Mouse (Mus musculus): ENCODE results near the gene B4galt4.
"Not testable (repeated sequence)": the region's sequence is repeated elsewhere in the genome, so short reads cannot be mapped to it uniquely, and the experiment has no call there.

The B4galt4 gene

GRCm38 (mm10) chr16:38742113-38742658, at the start of gene B4galt4:
Gene B4galt4 (plus strand): TSS chr16:38742264.
- peak; percentile 79 for DNase-seq (ENCODE audit: low read depth, low spot score)

GRCm38 (mm10) chr16:38694906-38695540, 47.0 kb upstream of the B4galt4 start:
- DNase-seq (ENCODE audit: low read depth, low spot score), result no peak

- DNase-seq (ENCODE audit: low read depth, low spot score), result no peak
Observed at GRCm38 (mm10) chr16:38695557-38695956, 46.5 kb upstream of the B4galt4 start.

- no peak for DNase-seq (ENCODE audit: low read depth, low spot score)
Observed at GRCm38 (mm10) chr16:38697611-38698010, 44.5 kb upstream of the B4galt4 start.

- no peak for DNase-seq (ENCODE audit: low read depth, low spot score)
Observed at GRCm38 (mm10) chr16:38700392-38701162, 41.5 kb upstream of the B4galt4 start.

GRCm38 (mm10) chr16:38701492-38702185, 40.4 kb upstream of the B4galt4 start:
- DNase-seq (ENCODE audit: low read depth, low spot score), result peak; percentile 61

GRCm38 (mm10) chr16:38702316-38702715, 39.7 kb upstream of the B4galt4 start:
- no peak for DNase-seq (ENCODE audit: low read depth, low spot score)

- no peak for DNase-seq (ENCODE audit: low read depth, low spot score)
Observed at GRCm38 (mm10) chr16:38703501-38703900, 38.6 kb upstream of the B4galt4 start.

GRCm38 (mm10) chr16:38705531-38706281, 36.4 kb upstream of the B4galt4 start:
- DNase-seq (ENCODE audit: low read depth, low spot score), result no peak

GRCm38 (mm10) chr16:38706782-38707181, 35.3 kb upstream of the B4galt4 start:
- DNase-seq (ENCODE audit: low read depth, low spot score), result no peak

GRCm38 (mm10) chr16:38708962-38709520, 33.0 kb upstream of the B4galt4 start:
- no peak for DNase-seq (ENCODE audit: low read depth, low spot score)

- no peak for DNase-seq (ENCODE audit: low read depth, low spot score)
Observed at GRCm38 (mm10) chr16:38711245-38711644, 30.8 kb upstream of the B4galt4 start.

GRCm38 (mm10) chr16:38712105-38712504, 30.0 kb upstream of the B4galt4 start:
- no peak for DNase-seq (ENCODE audit: low read depth, low spot score)

- DNase-seq (ENCODE audit: low read depth, low spot score), result peak; percentile 78
Observed at GRCm38 (mm10) chr16:38712581-38713403, 29.3 kb upstream of the B4galt4 start, which contains the start of gene Arhgap31. Gene Arhgap31 (minus strand): TSS chr16:38713274.

- DNase-seq (ENCODE audit: low read depth, low spot score), result peak; percentile 70
Observed at GRCm38 (mm10) chr16:38713404-38714258, 28.4 kb upstream of the B4galt4 start.

- not testable (repeated sequence) for DNase-seq (ENCODE audit: low read depth, low spot score)
Observed at GRCm38 (mm10) chr16:38714259-38714526, 27.9 kb upstream of the B4galt4 start.

- no peak for DNase-seq (ENCODE audit: low read depth, low spot score)
Observed at GRCm38 (mm10) chr16:38721377-38721776, 20.7 kb upstream of the B4galt4 start.

GRCm38 (mm10) chr16:38724256-38724655, 17.8 kb upstream of the B4galt4 start:
- no peak for DNase-seq (ENCODE audit: low read depth, low spot score)

- no peak for DNase-seq (ENCODE audit: low read depth, low spot score)
Observed at GRCm38 (mm10) chr16:38724974-38725373, 17.1 kb upstream of the B4galt4 start.
